ENCODE assay signal across 7 mouse cellular contexts in genomic region chr3:144643301-144643871, GRCm38 (mm10).
DNase-seq lines count a peak whose midpoint lies in the region; ATAC-seq and TF ChIP-seq lines count a peak whose summit lies in the region.

No protein-coding gene starts in this region.

- peak overlapping the region; percentile 90 for H3K27ac ChIP-seq in heart, embryonic 13.5 days (replicated peaks)
- peak overlapping the region; percentile 65 for H3K27ac ChIP-seq in kidney, postnatal 0 days
- no peak overlapping the region for H3K27ac ChIP-seq in liver, embryonic 14.5 days
- peak overlapping the region; percentile 56; the same call in 1 of the 2 replicates for H3K27ac ChIP-seq in neural tube, embryonic 11.5 days (ENCODE audit: low read depth, low read length)

- H3K4me3 ChIP-seq in heart, embryonic 13.5 days, result no peak overlapping the region
- no peak overlapping the region for H3K4me3 ChIP-seq in kidney, postnatal 0 days (replicated peaks; ENCODE audit: low read depth, low read length)
- H3K4me3 ChIP-seq in liver, embryonic 14.5 days (ENCODE audit: insufficient read depth in 1 of 2, low read depth in 2 of 2, low read length in 2 of 2), result no peak overlapping the region
- H3K4me3 ChIP-seq in neural tube, embryonic 11.5 days (ENCODE audit: low read depth, low read length), result no peak overlapping the region

- ATAC-seq in heart, embryonic 13.5 days (ENCODE audit: extremely low read depth, insufficient number of reproducible peaks, low FRiP score, low TSS enrichment), result peak; percentile 63; the same call in 1 of the 2 replicates
- peak; percentile 90 for ATAC-seq in kidney, postnatal 0 days (replicated peaks; ENCODE audit: low FRiP score, low read depth)
- ATAC-seq in liver, embryonic 14.5 days (ENCODE audit: insufficient read depth), result peak; percentile 58
- no peak for ATAC-seq in neural tube, embryonic 11.5 days (ENCODE audit: insufficient read depth, low FRiP score, low TSS enrichment)
- no peak for ATAC-seq in CD4-positive, CD25-positive, alpha-beta regulatory T cell, adult 4 months

- no peaks in the 10 kb centered on the region for H3K36me3 ChIP-seq in heart, embryonic 13.5 days
- no peaks in the 10 kb centered on the region for H3K36me3 ChIP-seq in kidney, postnatal 0 days (ENCODE audit: insufficient read depth, low read length)
- no peaks in the 10 kb centered on the region for H3K36me3 ChIP-seq in liver, embryonic 14.5 days (replicated peaks; ENCODE audit: control insufficient read depth, insufficient read depth, low read depth)
- no peaks in the 10 kb centered on the region for H3K36me3 ChIP-seq in neural tube, embryonic 11.5 days (ENCODE audit: control insufficient read depth, insufficient read depth, low read length)

- H3K4me1 ChIP-seq in heart, embryonic 13.5 days, result peaks cover 19% of the 10 kb centered on the region
- 0 out of 2 replicates have a peak, but pooled peaks cover 3% of the 10 kb centered on the region for H3K4me1 ChIP-seq in kidney, postnatal 0 days (replicated peaks; ENCODE audit: insufficient read depth, low read length)
- peaks cover 0 to 12% of the 10 kb centered on the region in 2 experiments; a peak in 2 of 4 replicates for H3K4me1 ChIP-seq in liver, embryonic 14.5 days (replicated peaks; ENCODE audit: control insufficient read depth in 2 of 2, insufficient read depth in 2 of 2, low read length in 1 of 2)
- H3K4me1 ChIP-seq in neural tube, embryonic 11.5 days (ENCODE audit: control insufficient read depth, insufficient read depth, low read length), result no peaks in the 10 kb centered on the region

- 0 out of 2 replicates have a peak overlapping the region, but pooled peaks have one; percentile 16 for H3K4me2 ChIP-seq in heart, embryonic 13.5 days
- H3K4me2 ChIP-seq in kidney, postnatal 0 days (ENCODE audit: low read length), result no peak overlapping the region
- no peak overlapping the region for H3K4me2 ChIP-seq in liver, embryonic 14.5 days (ENCODE audit: low read depth)
- no peak overlapping the region for H3K4me2 ChIP-seq in neural tube, embryonic 11.5 days (ENCODE audit: low read depth)

- no peak for TF ChIP-seq EP300 in liver, embryonic 14.5 days (IDR thresholded peaks at IDR 0.05; ENCODE audit: low read depth)

- peaks cover 7% of the 10 kb centered on the region; the same call in 1 of the 2 replicates for H3K9me3 ChIP-seq in heart, embryonic 13.5 days
- no peaks in the 10 kb centered on the region for H3K9me3 ChIP-seq in kidney, postnatal 0 days (replicated peaks; ENCODE audit: low read length)
- H3K9me3 ChIP-seq in liver, embryonic 14.5 days (ENCODE audit: control insufficient read depth, low read length), result no peaks in the 10 kb centered on the region
- no peaks in the 10 kb centered on the region for H3K9me3 ChIP-seq in neural tube, embryonic 11.5 days (ENCODE audit: control insufficient read depth, low read length)

- WGBS in heart, embryonic 13.5 days, result 1% methylated on average over 2 of the region's 2 CpGs
- 13% methylated on average over 2 of the region's 2 CpGs for WGBS in kidney, postnatal 0 days
- WGBS in liver, embryonic 14.5 days (ENCODE audit: insufficient replicate concordance), result 4% methylated on average over 2 of the region's 2 CpGs
- WGBS in neural tube, embryonic 11.5 days, result 4% methylated on average over 2 of the region's 2 CpGs

- no peaks in the 10 kb centered on the region for H3K27me3 ChIP-seq in heart, embryonic 13.5 days (replicated peaks)
- no peaks in the 10 kb centered on the region for H3K27me3 ChIP-seq in kidney, postnatal 0 days (ENCODE audit: insufficient read depth, low read length)
- H3K27me3 ChIP-seq in liver, embryonic 14.5 days (ENCODE audit: control insufficient read depth, insufficient read depth, low read length), result no peaks in the 10 kb centered on the region
- no peaks in the 10 kb centered on the region for H3K27me3 ChIP-seq in neural tube, embryonic 11.5 days (ENCODE audit: control insufficient read depth, insufficient read depth, low read length)

- no peak for TF ChIP-seq CTCF in kidney, postnatal 0 days (IDR thresholded peaks at IDR 0.05; ENCODE audit: low read depth)
- no peak for TF ChIP-seq CTCF in liver, embryonic 14.5 days (IDR thresholded peaks at IDR 0.05; ENCODE audit: low read depth)

- no peak overlapping the region for H3K9ac ChIP-seq in heart, embryonic 13.5 days
- H3K9ac ChIP-seq in kidney, postnatal 0 days (ENCODE audit: low read depth, low read length), result no peak overlapping the region
- no peak overlapping the region for H3K9ac ChIP-seq in liver, embryonic 14.5 days (replicated peaks)
- no peak overlapping the region for H3K9ac ChIP-seq in neural tube, embryonic 11.5 days (ENCODE audit: low read length)

- peak; percentile 61 for DNase-seq in brain, adult 2 months (ENCODE audit: low read depth, low spot score)
- DNase-seq in fibroblast of lung, adult 2 months (ENCODE audit: low read depth), result peak; percentile 76
- DNase-seq in kidney, postnatal 0 days (ENCODE audit: low spot score), result peak; percentile 93
- peak in 1 of 3 experiments; percentile 24 for DNase-seq in liver, embryonic 14.5 days (ENCODE audit: low read depth in 3 of 3, low spot score in 3 of 3)
- DNase-seq in neural tube, embryonic 11.5 days (ENCODE audit: low spot score), result peak; percentile 55

Comparison
In these comparisons a context has a peak if more than half of its experiments do, and no peak if none do; other contexts are left out.
1. ATAC-seq: peak in heart, embryonic 13.5 days (single experiment), kidney, postnatal 0 days (single experiment) and liver, embryonic 14.5 days (single experiment); none in neural tube, embryonic 11.5 days (single experiment) and CD4-positive, CD25-positive, alpha-beta regulatory T cell, adult 4 months (single experiment).